Mouse (Mus musculus) hindbrain, embryonic 11.5 days (tissue): ENCODE results near the gene Smad3. TPM values are rescaled to one million over a fixed set of nuclear protein-coding genes. Genes with fewer than 3 reads are reported as not detected.

ENCODE experiments used
- ATAC-seq: fragments of 200-750 bp; cut with Nextera tagmentation; 2 replicates; pipeline ENCODE4 v1.8.0; 2017; ENCODE audit warnings: mild to moderate bottlenecking, moderate TSS enrichment, moderate library complexity; ENCODE audit not compliant: low FRiP score
- DNase-seq: peaks from one replicate; pipeline ENCODE4 v3.0.0-alpha.2; 2015; ENCODE audit warnings: low spot score
- H3K27ac ChIP-seq: fragments of 300-500 bp; sonication (generic); 2 replicates; pipeline ENCODE4 v1.5.1; 2014; ENCODE audit warnings: mild to moderate bottlenecking, low read depth, low read length
- H3K27me3 ChIP-seq: fragments of 300-500 bp; sonication (generic); 2 replicates; pipeline ENCODE4 v1.6.1; 2014; ENCODE audit warnings: mild to moderate bottlenecking, low read length, moderate library complexity, mixed read lengths; ENCODE audit not compliant: control insufficient read depth, insufficient read depth
- H3K36me3 ChIP-seq: fragments of 300-500 bp; sonication (generic); 2 replicates; pipeline ENCODE4 v1.6.1; 2014; ENCODE audit warnings: mild to moderate bottlenecking, low read length, moderate library complexity, mixed read lengths; ENCODE audit not compliant: control insufficient read depth, insufficient read depth
- H3K4me1 ChIP-seq: fragments of 300-500 bp; sonication (generic); replicated peaks from 2 replicates; pipeline ENCODE4 v1.6.1; 2014; ENCODE audit warnings: low read length, mixed read lengths; ENCODE audit not compliant: control insufficient read depth, insufficient read depth
- H3K4me2 ChIP-seq: fragments of 300-500 bp; sonication (generic); replicated peaks from 2 replicates; pipeline ENCODE4 v1.6.1; 2014; ENCODE audit warnings: mild to moderate bottlenecking, low read depth, low read length
- H3K4me3 ChIP-seq: fragments of 300-500 bp; sonication (generic); 2 replicates; pipeline ENCODE4 v1.5.1; 2014; ENCODE audit warnings: low read depth, low read length
- H3K9ac ChIP-seq: fragments of 300-500 bp; sonication (generic); 2 replicates; pipeline ENCODE4 v1.6.1; 2014; ENCODE audit warnings: low read depth, low read length
- H3K9me3 ChIP-seq: fragments of 300-500 bp; sonication (generic); 2 replicates; pipeline ENCODE4 v1.6.1; 2016; ENCODE audit warnings: low read length; ENCODE audit not compliant: control insufficient read depth
- WGBS: fragments of 180-500 bp; shearing (Covaris S2); extraction: QIAGEN DNeasy Blood & Tissue Kit; methylation state at CpG from one replicate; pipeline ENCODE4 v1.1.7; 2014; 5-methylcytosine and 5-hydroxymethylcytosine counted together
- polyA plus RNA-seq: library from polyadenylated mRNA; unstranded; fragments of >200 nt; fragmentation: Nextera tagmentation; extraction: Ambion mirVana; gene quantifications from 2 replicates; pipeline ENCODE4 v1.2.1, GENCODE M21; 2014

Gene Smad3
- polyA plus RNA-seq, 1 experiment from 2014 or later, result 16.0 TPM

- DNase-seq (peak; percentile 36), ATAC-seq (no peak)
- Histone ChIP-seq H3K4me3 (no peak overlapping the region), H3K9me3 (no peaks in the 10 kb centered on the region), H3K27me3 (no peaks in the 10 kb centered on the region), H3K9ac (no peak overlapping the region), H3K27ac (no peak overlapping the region), H3K4me2 (no peak overlapping the region), H3K4me1 (peaks cover 5% of the 10 kb centered on the region), H3K36me3 (no peaks in the 10 kb centered on the region)
- whole genome bisulfite sequencing, result 54% methylated on average over 17 of the region's 17 CpGs
Measured at GRCm38 (mm10) chr9:63779950-63780887, 22.4 kb upstream of the Smad3 start.

- ATAC-seq (no peak), DNase-seq (no peak)
- WGBS, result 66% methylated on average over 3 of the region's 3 CpGs
- H3K4me3 ChIP-seq, result no peak overlapping the region
- H3K27ac ChIP-seq, result no peak overlapping the region
- H3K9me3 ChIP-seq, result no peaks in the 10 kb centered on the region
- no peak overlapping the region for H3K9ac ChIP-seq
- no peak overlapping the region for H3K4me2 ChIP-seq
- no peaks in the 10 kb centered on the region; the same call in 1 of the 2 replicates for H3K4me1 ChIP-seq
- no peaks in the 10 kb centered on the region for H3K36me3 ChIP-seq
- no peaks in the 10 kb centered on the region for H3K27me3 ChIP-seq
Measured at GRCm38 (mm10) chr9:63776735-63777134, 18.9 kb upstream of the Smad3 start.

- H3K4me2 ChIP-seq, result no peak overlapping the region
- 74% methylated on average over 6 of the region's 6 CpGs for WGBS
Measured at GRCm38 (mm10) chr9:63774854-63775483, 17.2 kb upstream of the Smad3 start.

GRCm38 (mm10) chr9:63772452-63772851 is 14.7 kb upstream of the Smad3 start:
- WGBS, result 62% methylated on average over 10 of the region's 10 CpGs
- H3K9ac ChIP-seq, result no peak overlapping the region
- no peaks in the 10 kb centered on the region for H3K27me3 ChIP-seq
- DNase-seq (no peak), ATAC-seq (no peak)
- no peaks in the 10 kb centered on the region; the same call in 1 of the 2 replicates for H3K4me1 ChIP-seq
- H3K4me2 ChIP-seq, result no peak overlapping the region
- H3K36me3 ChIP-seq, result no peaks in the 10 kb centered on the region
- no peak overlapping the region for H3K4me3 ChIP-seq
- no peaks in the 10 kb centered on the region for H3K9me3 ChIP-seq
- H3K27ac ChIP-seq, result no peak overlapping the region

More at GRCm38 (mm10) chr9:63774854-63775483, 17.2 kb upstream of the Smad3 start:
- Histone ChIP-seq H3K4me3 (no peak overlapping the region), H3K9ac (no peak overlapping the region), H3K4me1 (no peaks in the 10 kb centered on the region; the same call in 1 of the 2 replicates), H3K27ac (no peak overlapping the region), H3K36me3 (no peaks in the 10 kb centered on the region), H3K9me3 (no peaks in the 10 kb centered on the region), H3K27me3 (no peaks in the 10 kb centered on the region)
- DNase-seq (no peak), ATAC-seq (no peak)

GRCm38 (mm10) chr9:63771676-63772075 is 13.9 kb upstream of the Smad3 start:
- H3K27me3 ChIP-seq, result no peaks in the 10 kb centered on the region
- no peak overlapping the region for H3K9ac ChIP-seq
- 56% methylated on average over 5 of the region's 5 CpGs for WGBS
- no peak for DNase-seq
- H3K4me3 ChIP-seq, result no peak overlapping the region
- no peaks in the 10 kb centered on the region for H3K9me3 ChIP-seq
- H3K36me3 ChIP-seq, result no peaks in the 10 kb centered on the region
- no peak overlapping the region for H3K4me2 ChIP-seq
- H3K27ac ChIP-seq, result no peak overlapping the region
- no peak for ATAC-seq
- H3K4me1 ChIP-seq, result no peaks in the 10 kb centered on the region; the same call in 1 of the 2 replicates

- ATAC-seq (no peak), DNase-seq (no peak)
- Histone ChIP-seq H3K27me3 (no peaks in the 10 kb centered on the region), H3K27ac (no peak overlapping the region), H3K9ac (no peak overlapping the region), H3K36me3 (no peaks in the 10 kb centered on the region), H3K4me2 (no peak overlapping the region), H3K4me3 (no peak overlapping the region), H3K4me1 (no peaks in the 10 kb centered on the region; the same call in 1 of the 2 replicates), H3K9me3 (no peaks in the 10 kb centered on the region)
- 94% methylated on average over 8 of the region's 8 CpGs for WGBS
Measured at GRCm38 (mm10) chr9:63761367-63762094, 3.7 kb upstream of the Smad3 start.

GRCm38 (mm10) chr9:63760783-63761182 is 3.0 kb upstream of the Smad3 start:
- H3K4me3 ChIP-seq, result no peak overlapping the region
- no peaks in the 10 kb centered on the region; the same call in 1 of the 2 replicates for H3K4me1 ChIP-seq
- H3K9ac ChIP-seq, result no peak overlapping the region
- 92% methylated on average over 7 of the region's 7 CpGs for WGBS
- H3K36me3 ChIP-seq, result no peaks in the 10 kb centered on the region
- H3K27ac ChIP-seq, result no peak overlapping the region
- no peak for DNase-seq
- H3K4me2 ChIP-seq, result no peak overlapping the region
- no peaks in the 10 kb centered on the region for H3K9me3 ChIP-seq
- no peaks in the 10 kb centered on the region for H3K27me3 ChIP-seq
- ATAC-seq, result no peak

- H3K27ac ChIP-seq, result no peak overlapping the region
- H3K9ac ChIP-seq, result no peak overlapping the region
- no peaks in the 10 kb centered on the region for H3K9me3 ChIP-seq
- no peak for ATAC-seq
- peaks cover 3% of the 10 kb centered on the region for H3K4me1 ChIP-seq
- WGBS, result 84% methylated on average over 7 of the region's 7 CpGs
- H3K4me2 ChIP-seq, result no peak overlapping the region
- H3K4me3 ChIP-seq, result no peak overlapping the region
- no peak for DNase-seq
- no peaks in the 10 kb centered on the region for H3K36me3 ChIP-seq
- no peaks in the 10 kb centered on the region for H3K27me3 ChIP-seq
Measured at GRCm38 (mm10) chr9:63759973-63760722, 2.4 kb upstream of the Smad3 start.
